Mouse (Mus musculus) E14TG2a.4 (cell line): ENCODE data around the gene Mnd1.
A peak's percentile ranks its signal among the peaks of the same experiment; 100 is the strongest.

Source experiments
- H3K27me3 ChIP-seq: 2 replicates; pipeline ENCODE4 v1.6.1; 2014; ENCODE audit warnings: low read length, control low read depth; ENCODE audit not compliant: insufficient read depth
- H3K36me3 ChIP-seq: 2 replicates; pipeline ENCODE4 v1.6.1; 2014; ENCODE audit warnings: low read length, control low read depth; ENCODE audit not compliant: insufficient read depth
- H3K4me1 ChIP-seq: replicated peaks from 2 replicates; pipeline ENCODE4 v1.6.1; 2014; ENCODE audit warnings: low read depth, low read length, control low read depth
- H3K4me3 ChIP-seq: replicated peaks from 2 replicates; pipeline ENCODE4 v1.5.1; 2014; ENCODE audit warnings: mild to moderate bottlenecking, low read length
- H3K9me3 ChIP-seq: 2 replicates; pipeline ENCODE4 v1.6.1; 2014; ENCODE audit warnings: low read length, control low read depth
- CTCF ChIP-seq: conservative IDR thresholded peaks from 2 replicates; pipeline ENCODE4 v1.5.1; 2014; ENCODE audit warnings: low read length
- NANOG ChIP-seq: IDR thresholded peaks from 2 replicates; pipeline ENCODE4 v1.6.1; 2014; ENCODE audit warnings: borderline replicate concordance, low read length, mixed read lengths
- POU5F1 ChIP-seq: IDR thresholded peaks from 2 replicates; pipeline ENCODE4 v1.6.1; 2014; ENCODE audit warnings: low read length, borderline replicate concordance

Mnd1 gene

GRCm38 (mm10) chr3:84169393-84170005 lies 13.9 kb upstream of the Mnd1 start:
- TF ChIP-seq POU5F1 (no peak), CTCF (peak; percentile 31; the same call in 1 of the 2 replicates), NANOG (no peak)
- Histone ChIP-seq H3K36me3 (peaks cover 79% of the 10 kb centered on the region), H3K4me1 (peaks cover 13% of the 10 kb centered on the region), H3K4me3 (no peak overlapping the region), H3K27me3 (no peaks in the 10 kb centered on the region), H3K9me3 (no peaks in the 10 kb centered on the region)

GRCm38 (mm10) chr3:84168943-84169342 lies 13.4 kb upstream of the Mnd1 start:
- Histone ChIP-seq H3K36me3 (peaks cover 80% of the 10 kb centered on the region), H3K4me1 (peaks cover 13% of the 10 kb centered on the region), H3K27me3 (no peaks in the 10 kb centered on the region), H3K4me3 (no peak overlapping the region), H3K9me3 (no peaks in the 10 kb centered on the region)
- TF ChIP-seq POU5F1 (no peak), NANOG (no peak)

- no peak overlapping the region for H3K4me3 ChIP-seq
- H3K36me3 ChIP-seq, result peaks cover 74% of the 10 kb centered on the region
- no peaks in the 10 kb centered on the region for H3K27me3 ChIP-seq
- no peak for TF ChIP-seq POU5F1
- no peaks in the 10 kb centered on the region for H3K4me1 ChIP-seq
- no peaks in the 10 kb centered on the region for H3K9me3 ChIP-seq
These were observed 10.5 kb upstream of the Mnd1 start for GRCm38 (mm10) chr3:84166073-84166472.

GRCm38 (mm10) chr3:84165391-84165790 lies 9.8 kb upstream of the Mnd1 start:
- TF ChIP-seq CTCF (no peak), NANOG (no peak), POU5F1 (no peak)
- Histone ChIP-seq H3K36me3 (peaks cover 72% of the 10 kb centered on the region), H3K4me1 (no peaks in the 10 kb centered on the region), H3K27me3 (no peaks in the 10 kb centered on the region), H3K9me3 (no peaks in the 10 kb centered on the region), H3K4me3 (no peak overlapping the region)

GRCm38 (mm10) chr3:84157559-84158350 lies 2.2 kb upstream of the Mnd1 start:
- Histone ChIP-seq H3K27me3 (no peaks in the 10 kb centered on the region), H3K4me3 (no peak overlapping the region), H3K4me1 (peaks cover 22% of the 10 kb centered on the region), H3K9me3 (no peaks in the 10 kb centered on the region), H3K36me3 (peaks cover 35% of the 10 kb centered on the region)
- TF ChIP-seq NANOG, result no peak
- no peak for TF ChIP-seq CTCF
- no peak for TF ChIP-seq POU5F1

- H3K27me3 ChIP-seq, result no peaks in the 10 kb centered on the region
- peaks cover 29% of the 10 kb centered on the region for H3K36me3 ChIP-seq
- peaks cover under 1% of the 10 kb centered on the region for H3K9me3 ChIP-seq
- peaks cover 22% of the 10 kb centered on the region for H3K4me1 ChIP-seq
- TF ChIP-seq CTCF, result no peak
- no peak for TF ChIP-seq NANOG
- no peak for TF ChIP-seq POU5F1
- H3K4me3 ChIP-seq, result no peak overlapping the region
These were observed 1.4 kb upstream of the Mnd1 start for GRCm38 (mm10) chr3:84157011-84157410.

GRCm38 (mm10) chr3:84156105-84156504 lies 519 bp upstream of the Mnd1 start:
- peaks cover 10% of the 10 kb centered on the region for H3K9me3 ChIP-seq
- peak overlapping the region; percentile 41; the same call in 1 of the 2 replicates for H3K4me3 ChIP-seq
- H3K4me1 ChIP-seq, result peaks cover 22% of the 10 kb centered on the region
- H3K36me3 ChIP-seq, result peaks cover 21% of the 10 kb centered on the region
- no peaks in the 10 kb centered on the region for H3K27me3 ChIP-seq
- TF ChIP-seq POU5F1 (no peak), NANOG (no peak), CTCF (no peak)

- no peak for TF ChIP-seq NANOG
- TF ChIP-seq POU5F1, result no peak
- peaks cover 22% of the 10 kb centered on the region for H3K4me1 ChIP-seq
- peaks cover 21% of the 10 kb centered on the region for H3K36me3 ChIP-seq
- peak overlapping the region; percentile 90 for H3K4me3 ChIP-seq
- H3K27me3 ChIP-seq, result no peaks in the 10 kb centered on the region
- peaks cover 13% of the 10 kb centered on the region for H3K9me3 ChIP-seq
These were observed 440 bp downstream of the Mnd1 start for GRCm38 (mm10) chr3:84155146-84155545.

- Histone ChIP-seq H3K36me3 (peaks cover 17% of the 10 kb centered on the region), H3K9me3 (peaks cover 13% of the 10 kb centered on the region), H3K4me1 (peaks cover 24% of the 10 kb centered on the region), H3K4me3 (peak overlapping the region; percentile 57), H3K27me3 (no peaks in the 10 kb centered on the region)
- TF ChIP-seq NANOG (no peak), POU5F1 (no peak), CTCF (no peak)
These were observed 855 bp downstream of the Mnd1 start for GRCm38 (mm10) chr3:84154721-84155141.
